In genomic region chr1:64691121-64691551, GRCm38 (mm10) we compare ENCODE assay signal across 8 mouse cellular contexts. TPM values are rescaled to one million over a fixed set of nuclear protein-coding genes. Genes with fewer than 3 reads are reported as not detected.
DNase-seq lines count a peak whose midpoint lies in the region; ATAC-seq and TF ChIP-seq lines count a peak whose summit lies in the region.

No protein-coding gene starts in this region.

- H3K4me3 ChIP-seq in ES-Bruce4 (ENCODE audit: low read depth, low read length): peak overlapping the region; percentile 84
- peak overlapping the region; percentile 92 for H3K4me3 ChIP-seq in forebrain, embryonic 13.5 days
- H3K4me3 ChIP-seq in heart, postnatal 0 days (ENCODE audit: low read depth, low read length): peak overlapping the region; percentile 93
- peak overlapping the region; percentile 91 for H3K4me3 ChIP-seq in stomach, embryonic 14.5 days (ENCODE audit: low read depth, low read length)

- TF ChIP-seq CTCF in ES-Bruce4 (IDR thresholded peaks at IDR 0.05; ENCODE audit: low read depth, low read length): no peak
- no peak for TF ChIP-seq CTCF in heart, postnatal 0 days (IDR thresholded peaks at IDR 0.05; ENCODE audit: low read depth)

- peak overlapping the region; percentile 78 for H3K4me2 ChIP-seq in forebrain, embryonic 13.5 days
- H3K4me2 ChIP-seq in heart, postnatal 0 days (ENCODE audit: low read depth, low read length): peak overlapping the region; percentile 72
- H3K4me2 ChIP-seq in stomach, embryonic 14.5 days (replicated peaks; ENCODE audit: low read depth, low read length): peak overlapping the region; percentile 78

- DNase-seq in ZHBTc4 (ENCODE audit: low read depth, low spot score): peak; percentile 43
- no peak for DNase-seq in heart, postnatal 0 days (ENCODE audit: low spot score)
- DNase-seq in kidney, postnatal 25 days: peak; percentile 46 to 74
- peak; percentile 57 for DNase-seq in lung, postnatal 14 days
- DNase-seq in T-cell, adult 2 months (ENCODE audit: low spot score): no peak

- peaks cover 3% of the 10 kb centered on the region for H3K4me1 ChIP-seq in ES-Bruce4 (ENCODE audit: control insufficient read depth, insufficient read depth, low read length)
- peaks cover 29% of the 10 kb centered on the region for H3K4me1 ChIP-seq in forebrain, embryonic 13.5 days
- H3K4me1 ChIP-seq in heart, postnatal 0 days (ENCODE audit: control insufficient read depth, insufficient read depth): peaks cover 11% of the 10 kb centered on the region; the same call in 1 of the 2 replicates
- H3K4me1 ChIP-seq in stomach, embryonic 14.5 days (ENCODE audit: control insufficient read depth, insufficient read depth, low read length): peaks cover 8% of the 10 kb centered on the region

- H3K9ac ChIP-seq in ES-Bruce4 (ENCODE audit: low read depth, poor library complexity, severe bottlenecking): peak overlapping the region; percentile 95
- H3K9ac ChIP-seq in forebrain, embryonic 13.5 days: peak overlapping the region; percentile 89
- H3K9ac ChIP-seq in heart, postnatal 0 days (replicated peaks; ENCODE audit: low read depth, low read length): peak overlapping the region; percentile 84
- peak overlapping the region; percentile 65 for H3K9ac ChIP-seq in stomach, embryonic 14.5 days (replicated peaks; ENCODE audit: low read depth, low read length)

- no peaks in the 10 kb centered on the region for H3K9me3 ChIP-seq in ES-Bruce4 (replicated peaks; ENCODE audit: control insufficient read depth, insufficient read depth, low read length, poor library complexity, severe bottlenecking)
- no peaks in the 10 kb centered on the region for H3K9me3 ChIP-seq in forebrain, embryonic 13.5 days (replicated peaks)
- no peaks in the 10 kb centered on the region for H3K9me3 ChIP-seq in heart, postnatal 0 days (replicated peaks; ENCODE audit: control insufficient read depth, low read length)
- H3K9me3 ChIP-seq in stomach, embryonic 14.5 days (ENCODE audit: control insufficient read depth, low read depth, low read length): no peaks in the 10 kb centered on the region

- no peak for TF ChIP-seq EP300 in ES-Bruce4 (IDR thresholded peaks at IDR 0.05; ENCODE audit: insufficient read depth, low read depth, low read length)
- no peak for TF ChIP-seq EP300 in heart, postnatal 0 days (IDR thresholded peaks at IDR 0.05; ENCODE audit: low read depth)

- WGBS in forebrain, embryonic 13.5 days: under 1% methylated on average over 41 of the region's 55 CpGs
- under 1% methylated on average over 53 of the region's 55 CpGs for WGBS in heart, postnatal 0 days
- WGBS in stomach, embryonic 14.5 days: 0% methylated on average over 49 of the region's 55 CpGs

- H3K36me3 ChIP-seq in ES-Bruce4 (ENCODE audit: control insufficient read depth, insufficient read depth, low read length, poor library complexity, severe bottlenecking): no peaks in the 10 kb centered on the region; the same call in 1 of the 2 replicates
- H3K36me3 ChIP-seq in forebrain, embryonic 13.5 days (ENCODE audit: poor library complexity, severe bottlenecking): no peaks in the 10 kb centered on the region
- H3K36me3 ChIP-seq in heart, postnatal 0 days (replicated peaks; ENCODE audit: control insufficient read depth, insufficient read depth, low read length): no peaks in the 10 kb centered on the region
- no peaks in the 10 kb centered on the region for H3K36me3 ChIP-seq in stomach, embryonic 14.5 days (ENCODE audit: control insufficient read depth, insufficient read depth, low read length)

- TF ChIP-seq POLR2A in ES-Bruce4 (IDR thresholded peaks at IDR 0.05; ENCODE audit: insufficient read depth, low read length): no peak

- no peak overlapping the region for H3K27ac ChIP-seq in ES-Bruce4 (ENCODE audit: insufficient read depth, low read length)
- H3K27ac ChIP-seq in forebrain, embryonic 13.5 days: peak overlapping the region; percentile 54
- H3K27ac ChIP-seq in heart, postnatal 0 days (ENCODE audit: low read depth): peak overlapping the region; percentile 90
- H3K27ac ChIP-seq in stomach, embryonic 14.5 days (ENCODE audit: low read length): peak overlapping the region; percentile 67; the same call in 1 of the 2 replicates

- peak; percentile 0 for ATAC-seq in forebrain, embryonic 13.5 days
- peak; percentile 9; the same call in 1 of the 2 replicates for ATAC-seq in heart, postnatal 0 days (ENCODE audit: insufficient read depth, low read depth)
- ATAC-seq in stomach, embryonic 14.5 days (ENCODE audit: insufficient number of reproducible peaks, insufficient read depth, low FRiP score, low read depth): peak; percentile 2

- no peaks in the 10 kb centered on the region for H3K27me3 ChIP-seq in ES-Bruce4 (ENCODE audit: control insufficient read depth, insufficient read depth, low read length, poor library complexity, severe bottlenecking)
- no peaks in the 10 kb centered on the region for H3K27me3 ChIP-seq in forebrain, embryonic 13.5 days
- H3K27me3 ChIP-seq in heart, postnatal 0 days (ENCODE audit: control insufficient read depth, insufficient read depth, low read length): no peaks in the 10 kb centered on the region
- no peaks in the 10 kb centered on the region for H3K27me3 ChIP-seq in stomach, embryonic 14.5 days (ENCODE audit: control insufficient read depth, insufficient read depth, low read length)

RNA-seq across cellular contexts. Expression of gene Ccnyl1, which starts 0.9 kb away (rescaled TPM):
- 29.2 and 31.6 TPM in 2 replicates for polyA plus RNA-seq in ES-Bruce4 (2011; ENCODE audit: insufficient read depth, insufficient read length, low read depth, missing spikeins)
- polyA plus RNA-seq in forebrain, embryonic 13.5 days (2015; fragmentation: Nextera tagmentation; extraction: Ambion mirVana): 4.2 and 4.3 TPM in 2 replicates
- total RNA-seq in heart, postnatal 0 days (2014; rRNA removed; ENCODE audit: low replicate concordance): 9.7 and 12.7 TPM in 2 replicates
- polyA plus RNA-seq in heart, postnatal 0 days (2015; fragmentation: Nextera tagmentation; extraction: Ambion mirVana): 2.5 and 3.4 TPM in 2 replicates
- polyA plus RNA-seq in stomach, embryonic 14.5 days (2014; fragmentation: Nextera tagmentation; extraction: Ambion mirVana): 8.9 and 10.9 TPM in 2 replicates

RNA-seq across cellular contexts. Expression of gene Fzd5, which starts 46.4 kb away (rescaled TPM):
- polyA plus RNA-seq in ES-Bruce4 (2011; ENCODE audit: insufficient read depth, insufficient read length, low read depth, missing spikeins): 18.0 and 19.4 TPM in 2 replicates
- polyA plus RNA-seq in forebrain, embryonic 13.5 days (2015; fragmentation: Nextera tagmentation; extraction: Ambion mirVana): 0.56 and 0.65 TPM in 2 replicates
- 6.0 and 17.9 TPM in 2 replicates for total RNA-seq in heart, postnatal 0 days (2014; rRNA removed; ENCODE audit: low replicate concordance)
- 1.3 and 1.4 TPM in 2 replicates for polyA plus RNA-seq in heart, postnatal 0 days (2015; fragmentation: Nextera tagmentation; extraction: Ambion mirVana)
- 11.6 and 11.8 TPM in 2 replicates for polyA plus RNA-seq in stomach, embryonic 14.5 days (2014; fragmentation: Nextera tagmentation; extraction: Ambion mirVana)

Comparison
In these comparisons a context has a peak if more than half of its experiments do, and no peak if none do; other contexts are left out.
1. DNase-seq: peak in ZHBTc4 (single experiment), kidney, postnatal 25 days (2 of 2) and lung, postnatal 14 days (single experiment); none in heart, postnatal 0 days (single experiment) and T-cell, adult 2 months (single experiment).
2. Peak in every context shown above with its lines, with median percentiles within 50 percentile points of each other: H3K4me3 ChIP-seq, H3K9ac ChIP-seq, ATAC-seq and H3K4me2 ChIP-seq.